Mouse (Mus musculus) left cerebral cortex, adult 8-10 months (tissue): ENCODE results near the gene Vsx2. TPM values are rescaled to one million over a fixed set of nuclear protein-coding genes. Genes with fewer than 3 reads are reported as not detected.
A peak's percentile ranks its signal among the peaks of the same experiment; 100 is the strongest.

ENCODE experiments used
- DNase-seq, 2 experiments: peaks; one replicate each; pipeline ENCODE4 v3.0.0; 2022; ENCODE audit warnings: low spot score in 2 of 2
- total RNA-seq, 4 experiments: library from RNA; stranded (reverse); gene quantifications; 2 replicates each; pipeline ENCODE4 v1.2.4; 2022

The Vsx2 gene
- total RNA-seq, 4 experiments from 2014 or later = 0.17 to 0.39 (median 0.29) TPM

DNA sequence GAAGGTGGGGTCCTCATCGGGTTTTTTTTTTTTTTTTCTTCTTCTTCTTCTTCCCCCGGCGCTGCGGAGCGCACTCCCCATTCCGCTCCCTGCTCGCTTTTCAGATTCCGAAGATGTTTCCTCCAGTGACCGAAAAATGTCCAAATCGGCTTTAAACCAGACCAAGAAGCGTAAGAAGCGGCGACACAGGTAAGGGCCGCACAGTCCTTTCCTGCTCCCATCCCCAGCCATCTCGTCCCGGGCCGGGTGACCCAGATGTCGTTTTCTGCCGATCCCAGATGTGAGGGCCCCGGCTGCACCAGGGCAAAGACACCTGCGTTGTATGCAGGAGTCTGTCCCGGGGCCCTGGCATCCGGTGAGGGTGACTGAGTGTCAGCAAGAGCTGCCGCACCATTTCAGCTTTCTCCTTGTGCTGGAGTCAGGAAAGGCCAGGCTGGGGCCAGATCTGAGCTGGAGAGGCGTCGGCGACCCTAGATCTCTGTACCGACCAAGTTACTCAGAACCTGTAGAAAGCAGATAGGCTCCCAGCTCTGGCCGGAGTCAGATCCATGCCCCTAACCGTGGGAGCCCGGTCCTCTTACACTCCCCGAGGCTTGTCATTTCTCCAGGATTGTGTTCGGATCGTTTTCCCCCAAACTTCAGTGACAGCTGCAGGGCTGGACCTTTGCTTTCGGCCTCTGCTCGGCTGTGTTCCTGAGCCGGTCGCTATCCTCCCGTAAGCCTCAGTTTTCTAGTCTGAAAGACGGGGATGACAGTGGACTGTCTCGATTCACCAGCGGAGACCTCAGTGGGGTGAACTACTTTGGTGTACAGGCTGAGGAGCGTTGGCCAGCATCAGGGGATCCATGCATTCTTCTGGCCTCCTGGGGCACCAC, 2.1 kb downstream of the Vsx2 start:
- peak in 1 of 2 experiments; percentile 14 for DNase-seq

DNA sequence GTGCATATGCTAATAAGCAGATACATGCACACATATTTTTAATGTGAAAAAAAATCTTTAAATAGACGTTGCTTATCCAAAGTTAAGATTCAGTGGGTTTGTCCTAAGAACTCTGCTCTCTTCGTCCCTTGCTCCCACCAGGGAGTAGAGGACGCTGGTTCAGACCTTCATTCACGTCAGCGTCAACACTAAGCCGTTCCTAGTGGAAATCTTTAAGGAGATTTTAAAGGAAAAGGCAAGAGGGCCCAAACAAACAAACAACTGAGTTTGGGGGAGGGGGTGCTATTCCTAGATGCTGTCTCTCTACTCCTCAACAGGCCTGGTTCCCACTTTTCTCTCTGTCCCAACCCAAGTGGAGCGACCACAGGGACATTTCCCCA, 2.8 kb downstream of the Vsx2 start:
- DNase-seq = no peak

DNA sequence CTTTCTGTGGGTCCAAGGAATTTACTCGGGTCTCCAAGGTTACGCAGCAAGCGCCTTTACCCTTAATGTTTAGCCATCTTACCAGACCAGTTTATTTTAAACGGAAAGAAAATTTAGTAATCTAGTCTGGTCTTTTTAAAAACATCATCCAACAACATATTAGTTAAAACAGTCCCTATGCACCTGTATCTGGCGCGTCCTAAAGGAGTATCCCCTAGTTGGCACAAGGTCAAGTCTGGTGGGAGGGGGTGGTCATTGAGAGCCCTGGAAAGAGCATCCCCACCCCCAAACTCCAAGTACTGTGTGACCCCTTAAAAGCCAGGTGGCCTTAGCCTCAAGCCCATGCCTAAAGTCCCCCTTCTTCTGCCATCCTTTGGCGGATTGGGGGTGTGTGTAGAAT, 3.5 kb downstream of the Vsx2 start:
- no peak for DNase-seq

DNA sequence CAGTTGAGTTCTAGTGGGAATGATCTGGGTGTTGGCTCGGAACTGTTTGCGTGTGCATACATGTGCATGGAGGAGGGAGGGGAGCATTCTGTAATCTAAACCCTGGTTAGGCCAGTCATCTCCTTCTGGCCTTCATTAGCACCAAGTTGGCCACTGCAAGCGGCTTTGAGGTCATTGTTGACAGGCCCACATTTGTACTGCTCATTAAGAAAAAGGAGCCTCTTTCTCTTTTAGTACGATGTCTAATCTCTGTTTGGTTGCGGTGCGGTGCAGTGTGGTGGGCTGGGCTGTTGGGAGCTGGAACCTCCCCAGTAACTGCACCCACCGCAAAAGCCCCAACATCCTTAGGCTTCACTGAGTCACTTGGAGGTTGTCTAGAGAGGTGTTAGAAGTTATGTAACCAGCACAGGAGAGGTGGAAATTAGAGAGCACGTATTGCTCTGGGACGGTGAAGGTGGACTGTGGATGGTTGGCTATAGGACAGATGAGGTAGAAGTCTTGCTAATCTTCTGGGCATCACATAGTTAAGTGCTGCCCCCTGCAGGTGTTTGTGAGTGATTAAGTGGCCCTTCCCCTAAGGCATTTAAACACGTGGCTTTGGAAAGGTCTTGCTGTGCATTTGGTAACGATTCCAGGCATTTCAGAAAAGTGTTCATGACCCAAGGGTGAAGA, 8.3 kb downstream of the Vsx2 start:
- DNase-seq = no peak

DNA sequence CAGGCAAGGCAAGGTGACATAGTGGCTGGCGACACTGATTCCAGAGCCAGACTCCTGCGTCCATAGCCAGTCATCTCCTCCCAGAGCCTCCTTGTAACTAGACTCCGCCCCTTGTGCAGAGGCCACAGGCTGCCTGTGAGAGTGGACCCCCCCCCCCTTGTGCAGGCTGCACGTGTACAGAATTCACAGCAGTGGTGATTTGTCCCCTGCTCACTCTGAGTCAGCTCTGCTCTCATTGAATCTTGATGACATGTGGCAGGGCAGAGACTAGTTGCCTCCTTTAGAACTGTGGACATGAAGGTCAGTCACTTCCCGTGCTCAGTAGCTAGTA, 8.8 kb downstream of the Vsx2 start:
- no peak for DNase-seq

DNA sequence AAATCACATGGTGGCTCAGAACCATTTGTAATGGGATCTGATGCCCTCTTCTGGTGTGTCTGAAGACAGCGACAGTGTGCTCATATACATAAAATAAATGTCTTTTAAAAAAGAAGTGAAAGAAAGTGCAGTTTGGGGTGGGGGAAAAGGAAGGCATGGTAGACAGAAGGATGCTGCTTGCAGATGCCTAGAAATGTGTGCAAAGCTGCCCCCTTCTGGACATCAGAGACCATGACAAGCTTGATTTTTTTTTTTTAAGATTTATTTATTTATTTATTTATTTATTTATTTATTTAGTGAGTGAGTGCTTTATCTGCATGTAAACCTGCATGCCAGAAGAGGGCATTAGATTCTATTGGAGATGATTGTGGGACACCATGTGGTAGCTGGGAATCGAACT, 11.7 kb downstream of the Vsx2 start:
- no peak for DNase-seq

DNA sequence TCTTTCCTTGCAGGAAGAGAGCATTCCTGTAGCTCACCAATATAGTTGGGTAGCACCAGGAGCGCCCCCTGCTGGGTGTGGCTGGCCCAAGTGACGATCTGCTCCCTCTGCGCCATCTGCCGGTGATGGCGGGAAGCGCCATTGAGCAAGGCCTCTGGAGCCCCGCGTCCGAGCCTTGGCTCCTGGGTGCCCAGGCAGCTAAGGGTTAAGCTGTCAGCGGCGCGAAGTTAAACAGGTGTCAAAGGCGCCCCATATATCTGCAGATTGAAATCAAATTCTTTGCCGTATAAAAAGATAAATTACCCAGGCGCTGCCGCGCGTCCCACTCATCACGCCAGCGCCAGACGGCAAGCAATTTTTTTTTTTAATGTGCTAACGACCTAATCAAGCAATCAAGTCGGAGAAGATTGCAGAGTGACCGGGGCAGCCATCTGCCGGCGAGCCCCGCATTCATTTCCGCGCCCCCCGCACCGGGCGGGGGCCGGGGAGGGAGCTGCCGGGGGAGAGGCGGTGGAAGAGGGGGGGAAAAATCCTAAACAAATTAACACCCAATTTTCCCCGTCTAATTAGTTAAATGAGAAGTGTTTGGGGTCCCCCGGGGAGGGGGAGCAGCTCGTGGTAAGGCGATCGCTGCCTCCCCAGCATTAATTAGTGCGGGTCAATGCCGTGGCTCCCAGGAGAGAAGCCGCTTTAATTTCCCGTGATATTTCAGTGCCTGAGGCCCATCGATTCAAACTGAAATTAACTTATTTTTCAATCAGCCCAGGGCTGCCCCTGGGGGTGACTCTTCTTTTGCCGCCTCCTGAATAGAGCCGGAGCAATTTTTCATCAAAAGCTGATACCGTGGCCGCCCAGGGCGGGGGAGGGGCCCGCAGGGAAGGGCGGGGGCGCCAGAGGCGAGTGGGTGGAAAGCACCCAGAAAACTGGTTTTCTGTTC, 20.5 kb downstream of the Vsx2 start:
- peak; percentile 85 to 98 for DNase-seq

DNA sequence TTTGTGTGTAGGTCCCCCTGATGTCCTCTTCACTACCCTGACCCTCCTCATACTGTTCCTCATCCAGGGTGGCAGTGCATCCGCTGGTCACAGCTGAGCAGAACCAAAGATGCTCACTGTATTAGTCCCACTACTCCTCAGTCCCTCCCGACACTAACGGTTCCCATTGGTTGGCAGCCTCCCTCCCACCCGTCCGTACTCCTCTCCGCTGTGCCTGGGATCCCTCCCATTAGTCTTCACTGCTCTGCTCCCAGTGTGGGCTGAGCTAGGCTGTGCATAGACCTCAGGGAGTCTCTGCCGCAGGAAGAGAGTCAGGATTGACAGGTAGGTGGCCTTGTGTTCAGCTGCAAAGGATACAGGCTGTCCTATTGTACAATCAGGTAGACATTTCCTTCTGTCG, 28.8 kb downstream of the Vsx2 start:
- no peak for DNase-seq

DNA sequence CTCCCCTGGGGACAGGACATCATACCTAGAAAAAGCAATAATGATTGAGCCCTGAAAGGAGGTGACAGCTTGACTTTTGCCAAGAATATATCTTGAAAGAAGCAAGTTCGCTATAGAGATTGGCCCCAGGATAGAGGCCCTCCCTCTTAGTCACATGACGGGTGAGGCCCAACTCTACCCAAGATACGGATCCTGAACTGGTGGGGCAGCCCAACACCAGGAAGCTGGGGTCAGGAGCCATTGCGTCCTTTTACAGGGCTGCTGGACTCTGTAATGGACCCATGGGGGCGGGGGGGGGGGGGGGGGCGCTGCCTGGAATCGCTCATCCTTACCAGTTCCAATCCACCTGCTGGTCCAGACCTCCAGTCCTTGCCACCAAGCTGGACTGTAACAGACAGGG, 34.4 kb downstream of the Vsx2 start:
- DNase-seq = no peak

DNA sequence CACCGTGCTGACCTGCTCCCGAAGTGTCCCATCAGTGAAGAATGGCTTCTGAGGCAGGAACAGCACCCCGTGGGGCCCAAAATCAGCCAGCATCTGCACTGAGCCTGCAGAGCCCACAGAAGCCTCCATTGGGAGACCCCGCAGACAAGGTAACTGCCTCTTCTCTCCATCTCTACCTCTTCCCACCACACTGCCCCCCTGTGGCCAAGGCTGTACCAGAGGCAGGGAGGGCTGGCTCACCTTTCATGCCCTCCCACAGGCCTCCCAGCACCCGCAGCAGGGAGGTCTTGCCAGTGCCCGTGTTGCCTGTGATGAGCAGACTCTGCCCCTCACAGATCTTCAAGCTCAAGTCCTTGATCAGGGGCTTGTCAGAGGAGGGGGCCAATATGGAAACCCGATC, 36.3 kb downstream of the Vsx2 start:
- DNase-seq = no peak

DNA sequence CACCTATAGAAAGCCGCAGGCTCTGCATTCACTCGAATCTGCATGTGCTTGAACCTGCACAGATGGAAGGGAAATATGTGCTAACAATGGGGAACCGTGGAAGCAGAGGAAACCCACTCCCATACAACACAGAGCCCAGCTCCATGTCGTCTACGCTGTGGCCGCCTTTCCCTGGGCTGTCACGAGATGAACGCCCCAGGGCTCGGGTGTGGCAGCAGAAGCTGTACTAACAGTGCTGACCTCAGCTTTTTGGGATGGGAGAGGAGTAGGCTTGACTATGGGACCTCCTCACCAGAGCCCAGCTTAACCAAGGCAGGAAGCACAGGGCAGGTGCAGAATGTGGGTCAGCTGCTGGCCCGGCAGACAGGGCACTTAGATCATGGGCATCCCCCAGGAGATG, 42.2 kb downstream of the Vsx2 start:
- DNase-seq = no peak

DNA sequence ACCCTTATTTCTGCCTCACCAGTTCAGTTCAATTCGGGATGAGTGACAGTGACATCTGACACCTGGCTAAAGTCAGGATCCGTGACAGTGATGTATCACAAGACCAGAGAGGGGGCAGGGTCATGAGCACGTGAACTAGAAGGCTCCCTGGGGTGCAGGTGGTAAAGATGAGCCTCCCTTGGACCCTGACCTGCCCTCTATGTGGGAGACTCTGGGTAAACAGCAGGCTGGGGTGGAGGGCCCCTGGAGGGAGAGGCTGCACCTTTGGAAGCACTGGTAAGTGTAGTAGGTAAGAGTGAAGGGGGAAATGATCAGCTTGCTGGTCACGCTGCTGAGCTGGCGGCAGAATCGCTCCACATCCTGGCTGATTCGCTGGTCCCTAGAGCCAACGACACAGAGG, 43.0 kb downstream of the Vsx2 start:
- DNase-seq = no peak

DNA sequence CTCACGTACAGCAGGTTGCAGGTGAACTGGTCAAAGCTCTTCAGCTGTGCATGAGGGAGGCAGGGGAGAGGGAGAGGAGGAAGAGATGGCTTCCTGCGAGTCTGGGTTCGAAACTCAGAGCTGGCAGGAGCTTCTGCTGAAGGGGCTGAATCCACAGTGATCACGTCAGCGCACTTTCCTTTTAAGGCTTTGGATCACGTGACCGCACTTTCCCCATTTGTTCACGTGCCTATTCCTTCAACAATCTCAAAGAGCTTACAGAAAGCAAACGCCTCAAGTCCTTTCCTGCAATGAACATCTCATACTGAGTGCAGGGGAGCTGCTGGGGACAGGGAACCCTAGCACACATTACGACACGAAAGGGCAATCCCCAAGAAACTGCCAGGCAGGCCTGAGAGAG, 44.4 kb downstream of the Vsx2 start:
- DNase-seq = no peak

DNA sequence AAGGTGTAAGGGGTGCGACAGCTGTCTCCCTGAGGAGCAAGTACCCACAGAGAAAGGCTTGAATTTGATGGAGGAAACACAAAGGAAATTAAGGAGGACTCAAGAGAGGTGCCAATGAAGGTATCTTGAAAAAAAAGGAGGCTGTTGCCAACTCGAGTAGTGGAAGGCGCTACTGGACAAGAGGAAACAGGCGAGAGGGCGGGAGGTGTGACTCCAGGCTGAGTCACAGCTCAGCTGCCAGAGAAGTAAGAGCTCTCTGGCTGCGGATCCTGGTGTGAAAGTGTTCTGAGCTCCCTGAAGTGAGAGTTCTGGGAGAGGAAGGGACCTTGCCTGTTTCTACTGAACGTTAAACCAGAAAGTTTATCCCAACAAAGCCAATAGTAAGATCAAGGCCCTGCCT, 45.0 kb downstream of the Vsx2 start:
- DNase-seq = peak in 1 of 2 experiments; percentile 74

DNA sequence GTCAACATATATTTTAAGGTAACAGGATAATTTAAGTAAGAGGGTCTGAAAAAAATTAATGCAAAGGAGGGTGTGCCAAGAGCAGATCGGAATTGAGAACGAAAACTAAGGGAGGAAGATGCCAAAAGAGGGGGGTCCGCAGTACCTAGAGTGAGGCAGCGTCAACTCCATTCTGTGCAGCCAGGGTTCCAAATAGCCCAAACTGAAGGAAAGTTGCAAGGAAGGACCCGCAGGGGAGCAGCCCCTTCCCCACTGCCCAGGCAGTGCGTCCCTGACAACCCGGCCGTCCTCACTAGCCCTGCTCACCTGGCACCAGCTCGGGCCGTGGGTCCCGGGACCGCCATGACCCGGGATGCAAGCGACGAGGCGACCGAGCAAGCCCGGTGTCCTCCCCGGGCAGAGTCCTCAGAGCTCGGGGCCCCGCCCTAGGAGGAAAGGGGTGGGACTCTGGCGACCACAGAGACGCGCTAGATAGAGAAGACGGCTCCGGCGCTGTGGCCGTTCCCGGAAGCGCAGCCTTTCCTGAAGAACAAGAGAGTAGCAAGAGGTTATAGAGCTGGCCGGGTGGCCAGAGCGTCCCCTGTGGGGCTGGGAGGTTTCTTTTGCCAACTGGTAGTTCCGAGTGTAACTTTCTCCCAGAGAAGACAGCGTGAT, 47.5 kb downstream of the Vsx2 start, which contains the start of gene Abcd4:
Gene Abcd4, minus strand, starts transcription at position 437 of the 654 bp plus-strand sequence.
- peak; percentile 75 to 93 for DNase-seq

DNA sequence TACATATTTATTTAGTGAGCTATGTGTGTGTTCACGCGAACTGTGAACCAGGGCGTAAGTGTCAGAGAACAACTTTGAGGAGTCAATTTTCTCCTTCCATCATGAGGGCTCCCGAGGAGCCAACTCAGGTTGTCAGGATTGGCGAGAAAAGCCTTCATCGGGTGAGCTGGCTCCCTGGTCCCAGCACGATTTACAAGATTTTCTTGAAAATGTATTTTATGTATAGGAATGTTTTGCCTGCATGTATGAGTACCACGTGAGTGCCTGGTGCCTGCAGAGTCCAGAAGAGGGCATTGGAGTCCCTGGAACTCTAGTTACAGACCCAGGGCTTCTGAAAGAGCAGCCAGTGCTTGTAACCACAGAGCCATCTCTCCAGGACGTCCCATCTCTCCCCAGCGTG, 48.1 kb downstream of the Vsx2 start:
- DNase-seq = no peak

DNA sequence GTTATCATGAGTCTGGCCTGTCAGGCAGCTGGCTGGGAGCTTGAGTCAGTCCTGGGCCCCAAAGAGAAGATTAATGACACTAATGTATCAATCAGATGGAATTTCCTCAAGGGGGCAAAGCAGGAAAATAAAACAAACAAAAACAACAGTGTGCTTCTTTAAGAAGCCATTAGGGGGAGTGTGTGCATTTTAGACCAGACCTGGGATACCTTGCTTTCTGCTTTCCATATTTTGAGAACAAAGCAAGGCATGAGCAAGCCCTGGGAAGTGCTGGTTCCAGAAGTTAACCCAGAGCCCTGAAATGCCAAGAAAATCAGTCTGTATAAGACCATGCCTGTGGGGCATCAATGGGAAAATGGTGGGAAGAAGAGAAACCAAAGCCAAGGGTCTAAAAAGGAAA, 51.4 kb downstream of the Vsx2 start:
- DNase-seq = no peak

DNA sequence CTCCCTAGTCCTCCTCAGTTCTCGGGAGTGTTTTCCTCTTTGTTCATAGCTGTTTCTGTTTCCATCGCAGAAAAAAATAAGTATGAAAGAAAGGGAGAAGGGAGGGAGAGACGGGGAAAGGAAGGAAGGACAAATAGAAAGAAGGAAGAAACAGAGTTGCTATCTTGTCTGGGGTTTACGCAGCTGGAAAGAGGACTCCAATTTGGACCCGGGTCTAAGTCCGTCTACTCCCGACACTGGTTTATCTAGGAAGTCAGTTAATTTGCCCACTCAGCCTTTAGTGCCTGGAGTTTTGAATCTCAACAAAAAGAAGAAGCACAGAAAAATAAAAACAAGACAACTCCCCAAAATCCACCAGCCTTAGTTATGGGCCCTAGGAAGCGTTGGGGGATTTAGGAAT, 55.0 kb downstream of the Vsx2 start:
- DNase-seq = no peak

DNA sequence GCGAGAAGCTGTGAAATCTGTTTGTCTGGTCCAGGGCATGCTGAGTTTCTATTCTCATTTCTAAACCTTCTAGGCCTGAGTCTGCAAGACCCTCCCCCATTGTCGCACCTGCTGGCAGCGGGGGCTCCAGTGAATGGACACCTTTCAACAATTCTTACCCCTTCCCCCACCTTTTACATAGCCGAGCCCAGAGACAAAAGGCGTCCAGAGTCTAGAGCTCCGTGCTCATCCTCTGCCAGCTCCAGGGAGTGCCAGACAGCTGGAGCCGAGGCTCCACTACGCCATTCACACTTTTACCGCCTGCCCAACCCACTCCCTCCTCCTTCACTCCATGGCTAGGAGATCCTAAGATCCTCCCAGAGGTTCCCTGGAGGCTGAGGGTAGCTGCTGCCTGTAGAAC, 55.6 kb downstream of the Vsx2 start:
- no peak for DNase-seq

DNA sequence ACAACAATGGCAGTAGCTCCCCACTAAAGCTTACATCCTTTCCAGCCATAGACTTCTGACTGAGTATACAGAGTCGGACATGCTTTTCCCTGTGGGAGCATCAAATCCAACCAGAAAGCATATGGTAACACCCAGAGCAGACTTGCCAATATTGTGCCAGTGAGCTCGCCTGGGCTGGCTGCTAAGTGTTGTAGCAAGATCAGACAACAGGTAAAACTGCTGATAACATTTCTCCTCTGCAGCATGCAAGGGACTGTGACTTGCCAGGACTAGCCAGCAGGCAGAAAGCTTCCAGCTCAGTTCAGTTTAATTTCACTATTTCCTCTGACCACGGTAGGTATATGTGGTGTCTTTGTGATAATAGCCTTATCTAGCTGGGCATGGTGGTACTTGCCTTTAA, 62.3 kb downstream of the Vsx2 start:
- DNase-seq = no peak

DNA sequence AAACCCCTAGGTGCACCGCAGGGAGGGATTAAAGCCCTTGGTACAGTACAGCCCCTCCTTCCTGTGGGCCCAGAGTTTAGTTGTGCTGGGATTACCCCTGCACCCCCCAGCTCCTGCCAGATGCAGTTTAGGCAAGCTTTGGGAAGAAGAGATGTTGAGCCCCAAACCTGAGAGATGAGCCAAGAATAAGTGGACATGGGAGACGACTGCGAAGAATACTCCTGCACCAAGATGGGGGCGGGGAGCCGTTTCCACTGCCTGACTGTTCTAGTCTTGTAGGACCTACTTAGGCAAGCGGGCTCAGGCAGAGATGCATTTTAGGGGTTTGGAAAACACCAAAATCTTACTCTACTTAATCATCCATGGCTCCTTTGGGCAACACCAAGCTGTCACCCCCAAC, 70.7 kb downstream of the Vsx2 start:
- DNase-seq = no peak
